Mouse (Mus musculus) testis, adult 2 months (tissue): ENCODE measurements at regions not wholly inside any gene's neighbourhood (a gene's known extent, or its start where the extent isn't known, plus 50 kb on each side); places are given as distances from the start of the nearest gene placed in this dataset.
A peak's percentile ranks its signal among the peaks of the same experiment; 100 is the strongest.

Experiments used
- CTCF ChIP-seq: fragments of 200-500 bp; IDR thresholded peaks from 2 replicates; pipeline ENCODE4 v1.5.1; 2012; ENCODE audit warnings: low read depth, mild to moderate bottlenecking, inconsistent platforms, low read length, moderate library complexity; ENCODE audit not compliant: control insufficient read depth, insufficient read depth, insufficient replicate concordance
- POLR2A ChIP-seq: fragments of 200-500 bp; IDR thresholded peaks from 2 replicates; pipeline ENCODE4 v1.6.1; 2012; ENCODE audit warnings: low read depth, mild to moderate bottlenecking, inconsistent platforms, low read length, moderate library complexity; ENCODE audit not compliant: control insufficient read depth

- TF ChIP-seq POLR2A = no peak
- peak; percentile 37; the same call in 1 of the 2 replicates for TF ChIP-seq CTCF
Measured at GRCm38 (mm10) chr1:63953229-63953883, 168.7 kb downstream of the Klf7 start.
